Mouse (Mus musculus) gastrocnemius, postnatal 14 days (tissue): ENCODE measurements around the gene Sestd1. TPM values are rescaled to one million over a fixed set of nuclear protein-coding genes. Genes with fewer than 3 reads are reported as not detected.

Experiments
- DNase-seq: peaks from one replicate; pipeline ENCODE4 v3.0.0; 2021; ENCODE audit warnings: mixed read lengths
- intact Hi-C: fragments of 180-260 bp; cut with DNase I; formaldehyde crosslinking; loops from one replicate; pipeline ENCODE4 v1.15.1; 2025; ENCODE audit warnings: low total_unique reads
- long read RNA-seq, 2 experiments: library from polyadenylated mRNA; stranded (forward); transcript quantifications; one replicate each; pipeline ENCODE4 v2.0.0; 2021
- total RNA-seq, 2 experiments: library from RNA; stranded (reverse); gene quantifications; 2 replicates each; pipeline ENCODE4 v1.2.3; 2021

Sestd1 gene
- 10 to 100 TPM; 11.0 to 11.1 TPM for total RNA-seq
- long read RNA-seq, experiment 1, partial matches to known transcripts = 1 of 6 reads
- long read RNA-seq, experiment 1, other reads (novel, unspliced or antisense) = 2 of 6 reads
- long read RNA-seq, experiment 2, full-length matches to known transcripts = 9 of 16 reads
- long read RNA-seq, experiment 2, partial matches to known transcripts = 2 of 16 reads
- long read RNA-seq, experiment 2, other reads (novel, unspliced or antisense) = 5 of 16 reads

- peak; percentile 78 for DNase-seq
Observed at GRCm38 (mm10) chr2:77280512-77281409, at the start of gene Sestd1. Gene Sestd1, minus strand, starts transcription at chr2:77280592.

GRCm38 (mm10) chr2:77327246-77327645 is 46.9 kb upstream of the Sestd1 start:
- intact Hi-C loops = no loop called here
- DNase-seq = no peak

More at GRCm38 (mm10) chr2:77280512-77281409, at the start of gene Sestd1:
- intact Hi-C loops = no loop called here

GRCm38 (mm10) chr2:77323739-77324138 is 43.3 kb upstream of the Sestd1 start:
- DNase-seq = no peak
- intact Hi-C loops = no loop called here

DNA sequence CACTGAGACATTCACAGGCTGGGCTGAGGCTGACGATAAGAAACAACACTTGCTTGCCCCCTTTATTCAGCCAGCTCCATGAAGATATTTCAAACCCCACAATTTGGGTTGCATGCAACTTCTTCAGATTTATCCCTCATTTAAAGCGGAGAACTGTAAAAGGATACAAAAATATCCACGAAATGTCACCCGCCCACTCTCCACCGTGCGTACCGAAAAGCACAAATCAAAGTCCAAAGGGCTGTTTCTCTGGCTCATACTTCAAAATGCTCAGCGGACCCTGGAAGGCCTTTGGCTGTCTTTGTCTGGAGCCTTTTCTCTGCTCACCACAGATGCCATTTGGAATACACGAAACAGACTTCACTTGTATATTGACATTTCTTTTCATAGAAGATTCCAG is 42.8 kb upstream of the Sestd1 start:
- no peak for DNase-seq
- intact Hi-C loops = no loop called here

GRCm38 (mm10) chr2:77319196-77319595 is 38.8 kb upstream of the Sestd1 start:
- intact Hi-C loops = no loop called here
- no peak for DNase-seq

DNA sequence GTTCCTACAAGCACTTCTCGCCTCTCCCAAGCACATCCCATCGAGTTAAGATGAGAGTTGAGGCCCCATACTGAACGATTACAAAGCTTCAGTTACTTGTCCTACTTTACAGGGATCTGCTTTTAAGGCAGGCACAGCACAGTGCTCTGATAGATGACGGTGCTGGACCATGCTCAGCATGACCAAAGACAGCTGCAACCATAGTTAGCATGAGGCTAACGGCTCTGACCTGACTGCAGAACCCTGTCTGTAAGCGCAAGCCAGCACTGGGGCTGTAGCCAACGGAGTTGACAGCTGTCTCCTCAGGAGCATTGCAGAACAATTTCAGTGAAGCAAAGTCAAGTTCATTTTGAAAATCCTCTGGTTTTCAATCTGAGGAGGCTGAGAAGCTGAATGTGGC is 36.6 kb upstream of the Sestd1 start:
- intact Hi-C loops = no loop called here
- peak; percentile 89 for DNase-seq

- intact Hi-C loops = no loop called here
- DNase-seq = peak; percentile 13
Observed at GRCm38 (mm10) chr2:77313846-77314245, 33.5 kb upstream of the Sestd1 start.

DNA sequence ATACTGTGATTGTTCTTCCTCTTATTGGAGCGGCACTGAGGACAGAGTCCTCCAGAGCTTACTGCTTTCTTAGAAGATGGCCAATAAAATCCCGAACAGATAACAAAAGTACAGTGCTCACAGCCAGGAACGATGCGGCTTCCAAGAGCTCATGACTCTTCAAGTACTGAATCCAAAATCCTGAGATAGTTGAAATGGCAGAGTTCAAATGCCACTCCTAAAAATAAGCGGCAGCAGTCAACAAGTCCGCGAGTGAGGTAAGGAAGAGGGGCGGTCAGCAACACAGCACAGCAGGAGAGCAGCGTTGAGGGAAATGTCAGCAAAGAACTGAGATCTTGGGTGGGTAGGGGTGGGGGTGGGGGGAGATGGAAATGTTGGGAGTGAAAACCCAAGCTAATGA is 32.2 kb upstream of the Sestd1 start:
- peak; percentile 19 for DNase-seq
- intact Hi-C loops = no loop called here

DNA sequence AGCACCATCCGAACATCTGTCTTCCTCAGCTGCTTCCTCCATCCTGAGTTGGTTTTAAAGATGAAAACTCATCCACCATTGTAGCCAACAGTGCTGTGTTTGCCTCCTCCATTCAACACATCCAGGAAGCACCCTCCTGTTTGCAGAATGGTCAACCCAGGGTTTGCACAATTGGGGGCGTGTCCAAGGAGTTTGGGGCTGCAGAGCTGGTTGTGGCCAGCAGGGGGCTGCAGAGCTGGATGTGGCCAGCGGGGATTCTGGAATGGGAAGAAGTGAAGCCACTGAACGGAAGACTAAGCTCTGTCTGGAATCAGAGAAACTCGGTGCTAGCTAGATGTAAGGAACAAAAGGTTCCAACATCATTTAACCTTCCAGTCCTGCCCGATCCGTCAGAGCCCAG is 28.9 kb upstream of the Sestd1 start:
- intact Hi-C loops = no loop called here
- DNase-seq = peak; percentile 69

- intact Hi-C loops = no loop called here
- DNase-seq = no peak
Observed at GRCm38 (mm10) chr2:77304494-77304893, 24.1 kb upstream of the Sestd1 start.

- intact Hi-C loops = no loop called here
- DNase-seq = no peak
Observed at GRCm38 (mm10) chr2:77303716-77304115, 23.3 kb upstream of the Sestd1 start.

DNA sequence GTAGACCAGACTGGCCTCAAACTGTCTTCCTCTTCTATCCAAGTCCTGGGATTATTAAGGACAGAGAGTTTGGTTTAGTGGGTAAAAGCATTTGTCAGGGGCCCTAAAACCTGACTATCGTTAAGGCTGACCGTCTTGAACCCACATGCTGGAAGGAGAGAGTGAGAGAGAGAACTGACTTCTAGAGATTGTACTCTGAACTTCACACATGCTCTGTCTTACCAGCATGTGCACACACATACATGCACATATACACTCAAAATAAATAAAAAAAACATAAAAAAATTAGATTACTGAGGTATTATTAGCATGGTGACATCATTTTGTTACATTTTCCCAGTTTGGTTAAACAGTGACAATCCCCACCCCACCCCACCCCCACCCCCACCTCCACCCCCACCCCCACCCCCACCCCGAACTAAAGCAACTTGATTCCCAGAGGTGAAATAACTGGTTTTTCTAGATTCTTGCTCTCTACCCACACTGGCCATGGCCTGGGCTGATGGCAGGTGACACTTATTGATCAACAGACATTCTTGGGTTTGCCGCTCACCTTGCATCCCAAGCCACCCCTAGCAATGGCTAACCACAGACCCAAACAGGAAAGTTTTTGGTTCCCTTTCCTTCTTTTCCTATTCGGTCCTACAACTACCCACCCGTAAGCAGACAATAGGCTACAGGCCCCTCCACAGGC is 22.4 kb upstream of the Sestd1 start:
- DNase-seq = no peak
- intact Hi-C loops = no loop called here

- intact Hi-C loops = no loop called here
- DNase-seq = no peak
Observed at GRCm38 (mm10) chr2:77301687-77302389, 21.4 kb upstream of the Sestd1 start.

GRCm38 (mm10) chr2:77289701-77290100 is 9.3 kb upstream of the Sestd1 start:
- no peak for DNase-seq
- intact Hi-C loops = no loop called here

DNA sequence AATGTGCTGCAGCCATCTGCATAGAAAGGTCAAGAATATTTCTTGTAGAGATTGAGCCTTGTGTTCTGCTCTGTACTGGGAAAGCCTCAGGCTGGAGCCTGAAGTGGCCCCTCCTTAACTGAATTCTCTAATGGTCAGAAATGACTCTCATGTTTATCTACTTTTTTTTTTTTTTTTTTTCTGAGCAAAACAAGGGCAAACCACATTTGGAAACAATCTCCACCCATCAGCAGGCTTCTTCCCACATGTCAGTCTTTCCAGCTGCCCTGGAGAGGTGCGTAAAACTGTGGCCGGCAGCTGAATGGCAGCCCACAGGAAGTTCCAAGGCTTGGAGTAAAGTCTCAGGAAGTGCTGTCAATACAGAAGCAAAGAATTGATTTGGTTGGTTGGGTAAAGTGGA is 6.4 kb upstream of the Sestd1 start:
- intact Hi-C loops = no loop called here
- DNase-seq = no peak

- intact Hi-C loops = no loop called here
- no peak for DNase-seq
Observed at GRCm38 (mm10) chr2:77284281-77284899, 4.0 kb upstream of the Sestd1 start.

DNA sequence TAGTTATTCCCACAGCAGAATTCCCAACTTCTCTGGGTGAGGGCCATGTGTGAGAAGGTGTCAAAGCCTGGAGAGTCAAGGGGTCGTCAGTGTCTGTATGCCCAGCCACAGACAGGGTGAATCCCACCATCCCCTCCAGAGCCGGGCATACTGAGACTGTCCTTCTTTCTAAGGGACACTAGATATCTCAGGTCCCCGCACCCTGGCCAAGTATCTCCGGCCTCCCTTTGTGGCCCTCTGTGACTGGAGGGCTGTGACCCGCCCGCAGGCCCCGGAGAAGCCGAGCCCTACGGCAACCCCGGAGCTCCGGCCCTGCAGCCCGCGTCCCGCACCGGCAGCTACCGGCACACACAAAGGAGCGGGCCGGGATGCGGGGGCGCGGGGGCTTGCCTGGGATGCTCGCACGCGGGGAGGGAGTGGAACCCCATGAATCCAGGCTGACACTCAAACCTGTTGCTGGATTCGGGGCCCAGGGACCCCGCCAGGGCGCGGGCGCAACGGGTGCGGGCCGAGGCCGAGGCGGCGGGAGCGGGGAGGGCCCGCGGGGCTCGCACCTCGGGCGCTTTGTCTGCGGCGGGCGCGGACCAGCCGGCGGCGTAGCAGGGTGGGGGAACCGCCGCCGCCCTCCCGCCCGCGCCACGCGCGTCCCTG is 406 bp downstream of the Sestd1 start:
- peak; percentile 42 for DNase-seq
- intact Hi-C loops = no loop called here

DNA sequence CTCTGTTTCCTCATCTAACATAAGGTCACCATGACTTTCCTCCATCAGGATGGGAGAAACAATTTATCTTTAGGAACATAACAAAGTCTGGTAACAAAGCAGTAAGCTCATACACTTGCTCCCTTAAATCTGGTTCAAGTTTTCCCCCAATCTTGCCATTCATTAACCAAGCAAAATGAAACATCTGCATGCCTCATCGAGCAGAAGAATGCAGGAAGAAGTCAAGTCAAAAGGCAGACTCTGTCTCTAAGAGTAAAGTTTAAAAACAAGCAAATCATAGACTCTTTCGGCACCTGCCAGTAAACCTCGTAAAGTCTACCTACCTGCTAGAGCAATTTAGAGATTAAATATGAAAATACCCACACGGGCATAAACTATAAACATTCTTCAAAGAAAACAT is 3.1 kb downstream of the Sestd1 start:
- intact Hi-C loops = no loop called here
- DNase-seq = no peak

DNA sequence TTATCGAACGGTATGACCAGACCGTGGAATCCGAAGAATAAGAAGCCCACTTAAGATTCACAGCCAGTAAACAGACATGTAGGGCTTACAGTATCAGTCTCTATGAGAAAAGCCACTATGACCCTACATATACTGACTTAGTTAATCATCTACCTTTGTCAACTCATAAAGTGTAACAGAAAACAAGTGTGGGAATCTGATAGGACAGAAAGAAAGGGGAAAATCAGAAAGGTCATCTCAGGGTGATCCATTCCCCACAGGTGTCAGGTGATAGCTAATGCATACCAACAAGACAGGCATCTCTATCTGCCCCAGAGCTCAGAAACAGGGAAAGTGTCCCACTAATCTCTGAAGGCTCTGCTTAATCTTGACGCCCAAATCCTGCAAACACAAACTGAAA is 4.5 kb downstream of the Sestd1 start:
- DNase-seq = no peak
- intact Hi-C loops = no loop called here
